Mouse (Mus musculus) C3H10T1/2 (cell line): Measurements from ENCODE around the gene Gm21750. TPM values are rescaled to one million over a fixed set of nuclear protein-coding genes. Genes with fewer than 3 reads are reported as not detected.

Experiments used
- polyA plus RNA-seq, 2 experiments: library from polyadenylated mRNA; unstranded; fragments of >200 nt; fragmentation: generic; extraction: Trizol; gene quantifications; one replicate each; pipeline ENCODE4 v1.2.1; 2012; ENCODE audit warnings: missing spikeins in 2 of 2

Gm21750 gene
- not detected for polyA plus RNA-seq

GRCm38 (mm10) chr14:73660925-73661324 is at the start of gene Gm21750:
Gm21750 (plus strand) TSS chr14:73661225.

Other genes starting within 250 kb of the Gm21750 start
- 10 to 100 TPM in 1 of 2 experiments, 1 to 10 TPM in 1; 7.1 to 24.7 TPM for gene Med4, start 151.2 kb upstream of the Gm21750 start, polyA plus RNA-seq
- 10 to 100 TPM in 1 of 2 experiments, 1 to 10 TPM in 1; 1.8 to 17.9 TPM for gene Sucla2, start 135.9 kb upstream of the Gm21750 start, polyA plus RNA-seq
- gene Nudt15, start 113.0 kb upstream of the Gm21750 start, polyA plus RNA-seq: 1 to 10 TPM in 1 of 2 experiments, under 1 TPM in 1; 0.33 to 1.3 TPM